Mouse (Mus musculus) forebrain, embryonic 13.5 days (tissue): Measurements from ENCODE around the gene Tmem147. TPM values are rescaled to one million over a fixed set of nuclear protein-coding genes. Genes with fewer than 3 reads are reported as not detected.

Source experiments
- ATAC-seq: fragments of 200-750 bp; cut with Nextera tagmentation; 2 replicates; pipeline ENCODE4 v1.8.0; 2017
- H3K27ac ChIP-seq: fragments of 300-500 bp; sonication (generic); 2 replicates; pipeline ENCODE4 v1.5.1; 2015; ENCODE audit warnings: inconsistent platforms, mild to moderate bottlenecking, moderate library complexity
- H3K27me3 ChIP-seq: fragments of 300-500 bp; sonication (generic); 2 replicates; pipeline ENCODE4 v1.6.1; 2015; ENCODE audit warnings: mild to moderate bottlenecking, inconsistent platforms
- H3K36me3 ChIP-seq: fragments of 300-500 bp; sonication (generic); 2 replicates; pipeline ENCODE4 v1.6.1; 2015; ENCODE audit warnings: mild to moderate bottlenecking, inconsistent platforms; ENCODE audit not compliant: poor library complexity, severe bottlenecking
- H3K4me1 ChIP-seq: fragments of 300-500 bp; sonication (generic); 2 replicates; pipeline ENCODE4 v1.6.1; 2015; ENCODE audit warnings: inconsistent platforms
- H3K4me2 ChIP-seq: fragments of 300-500 bp; sonication (generic); 2 replicates; pipeline ENCODE4 v1.6.1; 2015; ENCODE audit warnings: inconsistent platforms, mild to moderate bottlenecking, moderate library complexity
- H3K4me3 ChIP-seq: fragments of 300-500 bp; sonication (generic); 2 replicates; pipeline ENCODE4 v1.5.1; 2015; ENCODE audit warnings: mild to moderate bottlenecking, inconsistent platforms
- H3K9ac ChIP-seq: fragments of 300-500 bp; sonication (generic); 2 replicates; pipeline ENCODE4 v1.6.1; 2015; ENCODE audit warnings: mild to moderate bottlenecking, inconsistent platforms
- H3K9me3 ChIP-seq: fragments of 300-500 bp; sonication (generic); replicated peaks from 2 replicates; pipeline ENCODE4 v1.6.1; 2016; ENCODE audit warnings: inconsistent platforms
- WGBS: fragments of 180-500 bp; shearing (Covaris S2); methylation state at CpG from one replicate; pipeline ENCODE4 v1.1.7; 2015; 5-methylcytosine and 5-hydroxymethylcytosine counted together
- polyA plus RNA-seq: library from polyadenylated mRNA; unstranded; fragments of >200 nt; fragmentation: Nextera tagmentation; extraction: Ambion mirVana; gene quantifications from 2 replicates; pipeline ENCODE4 v1.2.1, GENCODE M21; 2015

Tmem147 gene
- polyA plus RNA-seq, 1 experiment from 2014 or later, result 182 TPM

GRCm38 (mm10) chr7:30719669-30720068, 9.7 kb downstream of the Tmem147 start:
- no peak for ATAC-seq
- WGBS, result 97% methylated on average over 5 of the region's 5 CpGs
- H3K9me3 ChIP-seq, result no peaks in the 10 kb centered on the region

GRCm38 (mm10) chr7:30717716-30718046, 11.7 kb downstream of the Tmem147 start:
- Histone ChIP-seq H3K9me3 (no peaks in the 10 kb centered on the region), H3K4me2 (peak overlapping the region; percentile 59), H3K9ac (peak overlapping the region; percentile 10; the same call in 1 of the 2 replicates), H3K4me1 (peaks cover 17% of the 10 kb centered on the region), H3K36me3 (no peaks in the 10 kb centered on the region), H3K27ac (no peak overlapping the region), H3K4me3 (peak overlapping the region; percentile 29), H3K27me3 (peaks cover 43% of the 10 kb centered on the region)
- 8% methylated on average over 14 of the region's 14 CpGs for WGBS
- peak; percentile 58; the same call in 1 of the 2 replicates for ATAC-seq

More at GRCm38 (mm10) chr7:30719669-30720068, 9.7 kb downstream of the Tmem147 start:
- Histone ChIP-seq H3K36me3 (no peaks in the 10 kb centered on the region), H3K27me3 (peaks cover 34% of the 10 kb centered on the region), H3K4me3 (no peak overlapping the region), H3K4me2 (no peak overlapping the region), H3K4me1 (peaks cover 17% of the 10 kb centered on the region), H3K27ac (no peak overlapping the region), H3K9ac (no peak overlapping the region)

- Histone ChIP-seq H3K36me3 (no peaks in the 10 kb centered on the region), H3K4me3 (peak overlapping the region; percentile 29), H3K27me3 (peaks cover 43% of the 10 kb centered on the region), H3K9me3 (no peaks in the 10 kb centered on the region), H3K27ac (no peak overlapping the region), H3K4me2 (peak overlapping the region; percentile 59), H3K9ac (0 out of 2 replicates have a peak overlapping the region, but pooled peaks have one; percentile 12), H3K4me1 (peaks cover 17% of the 10 kb centered on the region)
- peak; percentile 94 for ATAC-seq
- WGBS, result 1% methylated on average over 43 of the region's 43 CpGs
These were observed 12.2 kb downstream of the Tmem147 start for GRCm38 (mm10) chr7:30717006-30717715.

GRCm38 (mm10) chr7:30711942-30712341, 17.4 kb downstream of the Tmem147 start, which contains the start of gene Atp4a:
TSS of gene Atp4a (plus strand) at chr7:30712209.
- no peaks in the 10 kb centered on the region for H3K9me3 ChIP-seq
- H3K27me3 ChIP-seq, result peaks cover 32% of the 10 kb centered on the region
- H3K36me3 ChIP-seq, result no peaks in the 10 kb centered on the region
- no peak for ATAC-seq
- WGBS, result 86% methylated on average over 3 of the region's 3 CpGs
- H3K4me1 ChIP-seq, result peaks cover 2% of the 10 kb centered on the region; the same call in 1 of the 2 replicates
- no peak within 1 kb of the TSS for H3K4me2 ChIP-seq
- no peak within 1 kb of the TSS for H3K9ac ChIP-seq
- no peak within 1 kb of the TSS for H3K27ac ChIP-seq
- no peak within 1 kb of the TSS for H3K4me3 ChIP-seq

- no peak overlapping the region for H3K4me3 ChIP-seq
- no peak for ATAC-seq
- H3K27ac ChIP-seq, result no peak overlapping the region
- no peak overlapping the region for H3K9ac ChIP-seq
- no peaks in the 10 kb centered on the region for H3K4me1 ChIP-seq
- H3K4me2 ChIP-seq, result no peak overlapping the region
- 92% methylated on average over 1 of the region's 1 CpGs for WGBS
- no peaks in the 10 kb centered on the region for H3K27me3 ChIP-seq
- no peaks in the 10 kb centered on the region for H3K9me3 ChIP-seq
- no peaks in the 10 kb centered on the region for H3K36me3 ChIP-seq
These were observed 21.9 kb downstream of the Tmem147 start for GRCm38 (mm10) chr7:30707441-30707840.

GRCm38 (mm10) chr7:30706214-30706882, 23.0 kb downstream of the Tmem147 start:
- Histone ChIP-seq H3K36me3 (no peaks in the 10 kb centered on the region), H3K4me2 (no peak overlapping the region), H3K27me3 (0 out of 2 replicates have a peak, but pooled peaks cover 7% of the 10 kb centered on the region), H3K9ac (no peak overlapping the region), H3K4me3 (no peak overlapping the region), H3K4me1 (no peaks in the 10 kb centered on the region), H3K9me3 (no peaks in the 10 kb centered on the region), H3K27ac (no peak overlapping the region)
- no peak for ATAC-seq
- 83% methylated on average over 8 of the region's 8 CpGs for WGBS

GRCm38 (mm10) chr7:30698589-30698988, 30.8 kb downstream of the Tmem147 start, which contains the start of gene 2200002J24Rik:
TSS of gene 2200002J24Rik (plus strand) at chr7:30698926.
- ATAC-seq, result no peak
- 40% methylated on average over 9 of the region's 9 CpGs for WGBS
- Histone ChIP-seq H3K36me3 (no peaks in the 10 kb centered on the region), H3K9me3 (no peaks in the 10 kb centered on the region), H3K4me2 (no peak within 1 kb of the TSS), H3K4me1 (no peaks in the 10 kb centered on the region), H3K4me3 (no peak within 1 kb of the TSS), H3K27ac (no peak within 1 kb of the TSS), H3K9ac (no peak within 1 kb of the TSS), H3K27me3 (0 out of 2 replicates have a peak, but pooled peaks cover 7% of the 10 kb centered on the region)

GRCm38 (mm10) chr7:30698101-30698500, 31.2 kb downstream of the Tmem147 start:
- Histone ChIP-seq H3K9ac (no peak overlapping the region), H3K4me1 (no peaks in the 10 kb centered on the region), H3K27me3 (0 out of 2 replicates have a peak, but pooled peaks cover 7% of the 10 kb centered on the region), H3K4me2 (no peak overlapping the region), H3K27ac (no peak overlapping the region), H3K9me3 (no peaks in the 10 kb centered on the region), H3K4me3 (no peak overlapping the region), H3K36me3 (no peaks in the 10 kb centered on the region)
- no peak for ATAC-seq
- 69% methylated on average over 5 of the region's 5 CpGs for WGBS

- Histone ChIP-seq H3K9me3 (no peaks in the 10 kb centered on the region), H3K36me3 (no peaks in the 10 kb centered on the region), H3K4me3 (no peak overlapping the region), H3K4me1 (no peaks in the 10 kb centered on the region), H3K4me2 (no peak overlapping the region), H3K9ac (no peak overlapping the region), H3K27ac (no peak overlapping the region), H3K27me3 (peaks cover 23% of the 10 kb centered on the region)
- WGBS, result 66% methylated on average over 6 of the region's 6 CpGs
- ATAC-seq, result no peak
These were observed 41.0 kb downstream of the Tmem147 start for GRCm38 (mm10) chr7:30688325-30688724.

- Histone ChIP-seq H3K36me3 (no peaks in the 10 kb centered on the region), H3K4me1 (no peaks in the 10 kb centered on the region), H3K4me2 (no peak overlapping the region), H3K9ac (no peak overlapping the region), H3K9me3 (no peaks in the 10 kb centered on the region), H3K27me3 (peaks cover 23% of the 10 kb centered on the region), H3K27ac (no peak overlapping the region), H3K4me3 (no peak overlapping the region)
- no peak for ATAC-seq
- 84% methylated on average over 2 of the region's 2 CpGs for WGBS
These were observed 45.9 kb downstream of the Tmem147 start for GRCm38 (mm10) chr7:30683425-30683824.

GRCm38 (mm10) chr7:30681897-30682296, 47.4 kb downstream of the Tmem147 start:
- H3K27me3 ChIP-seq, result peaks cover 10% of the 10 kb centered on the region
- H3K4me3 ChIP-seq, result no peak overlapping the region
- 70% methylated on average over 5 of the region's 5 CpGs for WGBS

GRCm38 (mm10) chr7:30678263-30678975, 50.9 kb downstream of the Tmem147 start:
- peaks cover 5% of the 10 kb centered on the region; the same call in 1 of the 2 replicates for H3K27me3 ChIP-seq
- 59% methylated on average over 5 of the region's 5 CpGs for WGBS

More at GRCm38 (mm10) chr7:30681897-30682296, 47.4 kb downstream of the Tmem147 start:
- no peak for ATAC-seq
- no peak overlapping the region for H3K9ac ChIP-seq
- H3K36me3 ChIP-seq, result no peaks in the 10 kb centered on the region
- H3K27ac ChIP-seq, result no peak overlapping the region
- no peak overlapping the region for H3K4me2 ChIP-seq
- no peaks in the 10 kb centered on the region for H3K9me3 ChIP-seq
- H3K4me1 ChIP-seq, result no peaks in the 10 kb centered on the region

More at GRCm38 (mm10) chr7:30678263-30678975, 50.9 kb downstream of the Tmem147 start:
- Histone ChIP-seq H3K4me1 (no peaks in the 10 kb centered on the region), H3K4me2 (no peak overlapping the region), H3K27ac (no peak overlapping the region), H3K36me3 (no peaks in the 10 kb centered on the region), H3K9me3 (no peaks in the 10 kb centered on the region), H3K4me3 (no peak overlapping the region), H3K9ac (no peak overlapping the region)
- ATAC-seq, result no peak
